Mouse (Mus musculus) G1E (cell line): ENCODE data around the gene Frmpd4.

Experiments used
- CTCF ChIP-seq: IDR thresholded peaks from 2 replicates; pipeline ENCODE4 v1.5.1; 2012; ENCODE audit warnings: low read depth, low read length, inconsistent platforms, mixed read lengths
- GATA1 ChIP-seq: IDR thresholded peaks from 2 replicates; pipeline ENCODE4 v1.6.1; 2012; ENCODE audit warnings: borderline replicate concordance, low read length, inconsistent platforms, mixed read lengths
- POLR2AphosphoS5 ChIP-seq: IDR thresholded peaks from 2 replicates; pipeline ENCODE4 v1.6.1; 2012; ENCODE audit warnings: low read depth, low read length, inconsistent platforms; ENCODE audit not compliant: insufficient replicate concordance

GRCm38 (mm10) chrX:167909483-167909882, 667.5 kb downstream of the Frmpd4 start:
- TF ChIP-seq GATA1 (no peak), CTCF (no peak), POLR2AphosphoS5 (no peak)
